Mouse (Mus musculus) heart, adult 11 months (tissue): ENCODE results near the gene Fam161b.

Source experiments
- DNase-seq: peaks from one replicate; pipeline ENCODE4 v3.0.0; 2022

Fam161b gene

DNA sequence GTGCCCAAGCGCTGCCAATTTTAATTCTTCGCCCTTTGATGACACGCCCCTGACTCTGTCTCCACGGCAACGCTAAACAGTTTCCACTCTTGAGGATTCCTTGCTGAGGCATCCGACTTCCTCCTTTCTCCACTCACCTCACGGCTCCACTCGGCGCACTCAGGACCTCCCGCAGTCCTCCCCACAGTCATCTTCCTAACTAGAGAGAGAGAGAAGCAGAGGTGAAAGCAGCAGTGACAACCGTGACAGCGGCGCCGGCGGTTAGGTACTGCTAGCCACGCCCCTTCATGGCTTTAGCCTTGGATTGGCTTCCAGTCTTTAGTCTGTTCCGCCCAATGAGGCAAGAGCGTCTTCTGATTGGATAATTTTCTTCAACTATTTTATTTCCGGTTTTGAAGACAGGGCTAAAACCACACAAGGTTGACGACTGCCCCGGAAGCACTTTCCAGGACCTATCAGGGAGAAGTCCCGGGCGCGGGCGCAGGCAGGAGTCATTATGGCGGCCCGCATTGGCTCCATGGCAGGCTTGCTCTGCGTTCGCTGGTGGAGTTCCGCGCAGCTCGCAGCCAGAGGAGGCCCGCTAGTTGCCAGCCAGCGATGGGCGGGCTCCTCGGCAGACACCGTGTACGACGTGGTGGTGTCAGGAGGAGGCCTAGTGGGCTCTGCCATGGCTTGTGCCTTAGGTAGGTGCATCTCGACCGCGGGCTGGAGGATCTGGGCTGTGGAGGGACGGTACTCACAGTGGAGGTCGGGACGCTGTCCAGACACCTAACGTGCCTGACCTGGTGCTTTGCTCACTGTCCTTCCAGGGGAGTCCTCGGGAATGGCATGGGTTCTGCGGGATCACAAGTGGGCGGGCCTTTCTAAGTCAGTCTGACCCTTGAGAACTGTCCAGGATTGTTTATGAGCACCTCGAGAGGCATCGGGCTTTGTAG lies at the start of gene Fam161b, which contains the start of gene Coq6:
Gene Fam161b (minus strand): TSS at position 279 of the 935 bp plus-strand sequence.
Gene Coq6 (plus strand): TSS at position 103 of the 935 bp plus-strand sequence.
- DNase-seq, result peak; percentile 100

- peak; percentile 99 for DNase-seq
These were observed 47.3 kb upstream of the Fam161b start, which contains the start of the genes Entpd5 and Bbof1 for GRCm38 (mm10) chr12:84408819-84409507. Entpd5 (minus strand) TSS chr12:84409029. Bbof1 (plus strand) TSS chr12:84409071.

DNA sequence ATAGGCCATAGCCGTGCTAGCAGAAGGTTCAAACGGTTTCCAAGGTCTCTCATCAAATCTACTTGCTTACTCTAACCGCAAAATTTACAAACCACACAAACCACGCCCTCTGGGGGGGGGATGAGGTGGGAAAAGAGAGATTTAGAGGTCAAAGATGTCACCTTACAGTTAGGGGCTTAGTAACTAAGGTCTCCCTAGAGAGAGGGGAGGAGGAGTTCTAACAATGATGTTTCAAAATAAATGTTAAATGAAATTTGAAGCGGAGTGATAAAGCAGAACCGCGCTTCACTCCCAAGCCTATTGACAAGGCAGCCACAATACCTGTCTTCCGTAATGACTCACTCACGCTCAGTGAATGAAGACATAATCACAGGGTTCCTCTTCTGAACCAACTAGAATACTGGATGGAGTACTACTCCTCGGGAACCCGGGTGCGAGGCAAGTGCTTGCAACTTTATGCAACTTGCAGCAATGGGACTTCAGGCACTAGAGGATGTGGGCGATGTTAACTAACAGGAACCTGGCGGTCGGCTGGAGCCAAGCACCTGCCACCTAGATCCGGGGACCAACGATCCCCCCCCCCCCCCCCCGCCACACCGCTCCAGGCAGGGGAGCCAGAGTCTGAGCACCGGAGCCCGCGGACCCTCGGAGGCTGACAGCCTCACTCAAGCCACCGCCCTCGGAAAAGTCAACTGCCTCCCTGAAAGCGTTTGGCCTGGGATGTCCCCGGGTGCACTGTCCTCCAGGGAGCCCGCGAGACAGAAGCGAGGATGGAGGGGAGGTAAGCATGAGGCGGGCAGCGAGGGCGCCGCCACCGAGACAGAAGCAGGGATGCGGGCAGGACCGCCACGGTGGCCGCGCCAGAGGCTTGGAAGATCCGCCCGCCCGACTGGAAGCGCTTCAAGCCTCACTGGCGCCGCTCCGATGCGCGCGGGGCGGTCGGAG lies 46.5 kb upstream of the Fam161b start:
- peak; percentile 86 for DNase-seq

DNA sequence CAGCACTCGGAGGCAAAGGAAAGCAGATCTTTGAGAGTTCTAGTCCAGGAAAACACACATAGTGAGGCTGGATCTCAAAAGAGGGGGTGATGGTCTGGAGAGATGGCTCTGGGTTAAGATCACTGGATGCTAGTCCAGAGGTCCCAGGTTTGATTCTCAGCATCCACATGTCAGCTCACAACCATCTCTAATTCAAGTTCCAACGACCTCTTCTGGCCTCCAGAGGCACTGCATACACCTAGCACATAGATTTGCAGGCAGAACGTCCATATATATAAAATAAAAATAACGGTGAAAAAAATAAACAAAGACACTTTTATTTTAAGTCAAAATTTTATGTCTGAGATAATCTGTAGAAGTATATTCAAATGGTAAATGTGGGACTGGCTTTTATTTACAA lies 45.6 kb upstream of the Fam161b start:
- no peak for DNase-seq

GRCm38 (mm10) chr12:84404541-84404940 lies 42.9 kb upstream of the Fam161b start:
- DNase-seq, result no peak

GRCm38 (mm10) chr12:84402923-84403322 lies 41.3 kb upstream of the Fam161b start:
- no peak for DNase-seq

- peak; percentile 76 for DNase-seq
These were observed 39.0 kb upstream of the Fam161b start for GRCm38 (mm10) chr12:84400653-84401052.

- no peak for DNase-seq
These were observed 38.4 kb upstream of the Fam161b start for GRCm38 (mm10) chr12:84400068-84400467.

- DNase-seq, result peak; percentile 81
These were observed 38.0 kb upstream of the Fam161b start for GRCm38 (mm10) chr12:84399663-84400062.

DNA sequence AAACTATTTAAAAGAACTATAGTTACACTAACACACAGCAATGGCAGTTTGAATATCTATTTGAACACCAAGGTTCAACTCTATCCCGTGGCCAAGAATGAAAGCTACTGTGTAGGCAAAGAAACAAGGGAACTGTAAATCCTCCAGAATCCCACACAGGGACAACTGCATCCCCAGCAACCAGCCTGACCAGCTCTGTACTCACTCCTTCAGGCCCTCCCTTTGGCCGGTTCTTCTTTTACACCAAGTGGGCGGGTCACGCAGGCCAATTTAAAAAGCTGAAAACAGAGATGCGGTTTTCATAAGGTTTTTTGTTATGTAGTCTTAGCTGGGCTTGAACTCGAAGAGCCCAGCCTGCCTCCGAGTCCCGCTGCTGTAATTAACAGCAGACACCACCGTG lies 37.5 kb upstream of the Fam161b start:
- DNase-seq, result peak; percentile 50

DNA sequence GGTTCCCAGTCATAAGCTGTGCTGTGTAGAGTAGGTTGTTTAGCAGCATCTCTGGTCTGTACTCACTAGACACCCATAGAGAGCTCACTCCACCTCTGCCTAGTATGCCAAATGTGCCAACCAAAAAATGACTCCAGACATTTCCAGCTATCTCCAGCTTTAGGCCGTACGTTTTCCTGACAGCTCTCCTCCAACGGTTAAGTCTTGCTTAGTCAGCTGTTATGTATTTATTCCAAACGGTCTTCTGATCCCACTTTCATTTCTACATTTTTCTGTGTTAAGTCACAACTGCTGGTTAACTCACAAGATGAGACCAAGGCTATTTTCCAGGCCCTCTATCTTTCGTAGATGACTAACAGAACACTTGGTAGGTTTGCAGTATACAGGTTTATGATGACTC lies 37.0 kb upstream of the Fam161b start:
- peak; percentile 52 for DNase-seq

DNA sequence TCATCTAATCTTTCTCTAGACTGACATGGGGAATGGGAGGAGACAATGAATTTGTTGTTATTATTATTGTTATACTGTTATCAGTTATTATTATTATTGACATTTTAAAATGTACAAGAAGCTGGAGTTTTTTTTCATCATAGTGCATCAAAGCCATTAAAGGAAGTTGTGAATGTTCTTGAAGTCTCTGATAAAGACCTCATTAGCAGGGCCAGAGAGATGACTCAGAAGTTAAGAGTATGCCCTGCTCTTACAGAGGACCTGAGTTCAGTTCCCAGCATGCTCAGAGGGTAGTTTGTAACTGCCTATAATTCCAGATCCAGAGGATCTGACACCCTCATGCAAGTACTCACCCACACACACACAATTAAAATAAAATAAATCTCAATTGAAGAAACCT lies 36.1 kb upstream of the Fam161b start:
- DNase-seq, result no peak

DNA sequence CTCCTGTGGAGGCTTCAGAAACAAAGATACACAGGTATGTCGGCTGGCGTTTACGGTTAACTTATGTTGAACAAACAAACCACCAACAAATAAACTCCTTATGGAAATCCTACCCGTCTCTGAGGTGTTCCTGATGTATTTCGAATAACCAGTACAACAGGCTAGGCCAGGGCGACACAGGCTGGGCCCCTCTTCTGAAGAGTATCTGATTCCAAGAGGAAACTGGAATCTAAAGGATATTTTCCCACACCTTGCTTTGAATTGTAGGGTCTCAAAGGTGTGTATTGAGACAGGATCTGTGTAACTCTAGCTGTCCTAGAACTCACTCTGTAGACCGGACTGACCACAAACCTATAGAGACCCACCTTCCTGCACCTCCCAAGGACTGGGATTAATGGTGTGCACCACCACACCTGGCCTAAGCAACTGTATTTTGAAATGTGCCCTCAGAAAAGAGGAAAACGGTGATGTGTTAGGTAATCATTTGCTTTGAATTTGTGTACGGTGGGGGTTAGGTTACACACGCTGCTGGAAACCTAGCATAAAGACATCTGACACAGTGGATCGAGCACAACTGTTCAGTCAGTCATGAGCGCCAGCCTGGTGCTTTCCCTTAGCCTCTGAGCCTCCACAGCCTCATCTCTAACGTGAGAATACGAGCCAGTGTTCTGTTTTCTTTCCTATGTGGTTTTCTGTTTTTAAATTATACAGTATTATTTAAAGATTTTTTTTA lies 35.5 kb upstream of the Fam161b start:
- DNase-seq, result peak; percentile 55

- peak; percentile 61 for DNase-seq
These were observed 32.2 kb upstream of the Fam161b start for GRCm38 (mm10) chr12:84393847-84394246.

DNA sequence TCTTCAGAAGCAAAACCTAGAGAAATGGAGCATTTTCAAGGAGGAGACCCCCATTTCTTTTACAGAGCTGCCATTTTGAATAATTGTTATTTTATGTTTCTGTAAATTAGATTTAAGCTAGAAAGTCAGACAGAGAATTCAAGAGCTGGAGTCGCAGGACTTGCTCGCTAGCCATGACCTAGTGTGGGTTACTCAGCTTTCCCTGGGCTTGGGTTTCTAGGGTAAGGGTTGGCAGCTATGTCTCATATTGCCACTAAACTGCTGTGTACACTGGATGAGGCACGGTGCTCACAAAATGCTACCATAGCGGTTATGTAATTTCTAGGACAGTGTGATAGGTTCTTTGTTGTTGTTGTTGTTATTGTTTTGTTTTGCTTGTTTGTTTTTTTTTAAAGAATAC lies 31.0 kb upstream of the Fam161b start:
- peak; percentile 51 for DNase-seq

- DNase-seq, result peak; percentile 88
These were observed 28.7 kb upstream of the Fam161b start for GRCm38 (mm10) chr12:84390336-84390735.

- peak; percentile 95 for DNase-seq
These were observed 27.3 kb upstream of the Fam161b start for GRCm38 (mm10) chr12:84388774-84389400.

DNA sequence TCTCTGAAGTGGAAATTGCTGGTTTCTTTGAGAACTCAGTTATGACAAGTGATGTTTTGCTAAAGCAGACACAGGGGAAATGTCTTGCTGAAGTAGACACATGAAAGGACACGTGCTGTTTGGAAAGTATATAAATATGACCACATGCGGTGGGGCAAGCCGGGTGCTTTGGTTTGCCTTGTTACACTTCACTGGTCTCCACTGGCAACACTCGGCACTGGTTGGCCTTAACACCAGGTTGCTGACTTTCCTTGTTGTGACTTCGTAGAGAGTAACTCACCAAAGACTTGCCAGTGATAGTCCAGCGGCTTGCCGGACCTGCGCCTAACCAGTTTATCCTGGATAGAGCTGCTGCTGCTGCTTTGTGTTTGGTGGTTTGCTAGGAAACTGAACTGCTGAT lies 26.5 kb upstream of the Fam161b start:
- no peak for DNase-seq

GRCm38 (mm10) chr12:84385408-84385807 lies 23.8 kb upstream of the Fam161b start:
- DNase-seq, result no peak

- peak; percentile 96 for DNase-seq
These were observed 23.0 kb upstream of the Fam161b start for GRCm38 (mm10) chr12:84384644-84385081.

- DNase-seq, result peak; percentile 93
These were observed 20.7 kb upstream of the Fam161b start for GRCm38 (mm10) chr12:84382369-84382768.
